Mouse (Mus musculus): ENCODE data around the gene Pla2g1b.

- TF ChIP-seq CTCF (IDR thresholded peaks at IDR 0.05; ENCODE audit: control insufficient read depth, insufficient read depth, insufficient read length) (no peak), USF1 (IDR thresholded peaks at IDR 0.05; ENCODE audit: low read depth) (no peak), MAX (IDR thresholded peaks at IDR 0.05) (no peak), CEBPB (IDR thresholded peaks at IDR 0.05; ENCODE audit: low read depth) (no peak), MYOD1 (IDR thresholded peaks at IDR 0.05; ENCODE audit: control insufficient read depth, insufficient read length, low read depth) (no peak)
These were observed 42.2 kb downstream of the Pla2g1b start for GRCm38 (mm10) chr5:115507981-115508858.
